Mouse (Mus musculus): ENCODE measurements around the gene Rac2. TPM values are rescaled to one million over a fixed set of nuclear protein-coding genes. Genes with fewer than 3 reads are reported as not detected.

Rac2 gene
- polyA plus RNA-seq, 1 experiment: not detected

DNA sequence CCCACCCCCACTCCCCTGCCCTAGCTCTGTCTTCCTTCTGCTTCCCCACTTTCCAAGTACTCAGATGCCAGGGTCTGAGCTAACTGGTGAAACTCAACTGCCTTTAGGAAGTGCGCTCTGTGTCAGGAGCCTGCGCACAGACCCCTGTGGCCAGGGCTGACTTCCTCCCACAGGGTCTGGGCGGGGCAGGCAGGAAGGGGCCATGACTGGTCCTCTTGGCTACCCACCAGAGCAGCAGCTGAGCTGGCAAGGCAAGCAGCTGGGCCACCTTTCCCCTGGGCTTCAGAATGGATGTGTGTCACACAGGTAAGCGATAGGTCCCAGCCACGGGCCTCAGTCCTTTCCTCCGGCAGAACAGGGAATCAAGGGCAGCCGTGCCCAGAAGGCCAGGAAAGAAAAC, 24.3 kb upstream of the Rac2 start, which contains the start of gene Cyth4:
Gene Cyth4 (plus strand): TSS at position 134 of the 400 bp plus-strand sequence.
- TF ChIP-seq EP300 (IDR thresholded peaks at IDR 0.05; ENCODE audit: insufficient read depth, low read depth, low read length): no peak
- no peak for TF ChIP-seq POLR2A (IDR thresholded peaks at IDR 0.05; ENCODE audit: insufficient read depth, low read length)
- TF ChIP-seq CTCF (IDR thresholded peaks at IDR 0.05; ENCODE audit: low read depth, low read length): no peak
- no peak within 1 kb of the TSS for H3K27ac ChIP-seq (ENCODE audit: insufficient read depth, low read length)
- H3K36me3 ChIP-seq (ENCODE audit: control insufficient read depth, insufficient read depth, low read length, poor library complexity, severe bottlenecking): no peaks in the 10 kb centered on the region
- no peaks in the 10 kb centered on the region for H3K9me3 ChIP-seq (replicated peaks; ENCODE audit: control insufficient read depth, insufficient read depth, low read length, poor library complexity, severe bottlenecking)
- H3K4me1 ChIP-seq (ENCODE audit: control insufficient read depth, insufficient read depth, low read length): no peaks in the 10 kb centered on the region
- no peaks in the 10 kb centered on the region for H3K27me3 ChIP-seq (ENCODE audit: control insufficient read depth, insufficient read depth, low read length, poor library complexity, severe bottlenecking)
- no peak within 1 kb of the TSS for H3K9ac ChIP-seq (ENCODE audit: low read depth, poor library complexity, severe bottlenecking)
- no peak within 1 kb of the TSS for H3K4me3 ChIP-seq (ENCODE audit: low read depth, low read length)

DNA sequence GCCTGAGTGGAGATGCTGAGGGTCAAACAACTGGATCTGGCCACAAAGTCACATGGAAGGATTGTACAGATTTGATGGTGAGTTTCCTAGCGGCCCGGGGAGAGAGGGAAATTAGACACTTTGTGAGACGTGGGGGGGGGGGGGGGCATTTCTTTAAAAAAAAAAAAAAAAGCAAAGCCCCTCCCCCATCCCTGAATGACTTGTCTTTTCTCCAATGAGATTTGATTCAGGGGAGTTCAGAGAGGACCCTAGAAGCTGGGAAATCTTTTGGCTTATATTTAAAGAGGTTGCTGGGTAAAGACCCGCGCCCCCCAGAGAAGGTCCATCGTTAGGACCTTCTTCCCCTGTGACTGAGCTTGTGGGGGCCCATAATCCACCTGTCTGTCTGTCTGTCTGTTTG, 23.9 kb upstream of the Rac2 start:
- no peak for TF ChIP-seq POLR2A (IDR thresholded peaks at IDR 0.05; ENCODE audit: insufficient read depth, low read length)
- no peak for TF ChIP-seq EP300 (IDR thresholded peaks at IDR 0.05; ENCODE audit: insufficient read depth, low read depth, low read length)
- TF ChIP-seq CTCF (IDR thresholded peaks at IDR 0.05; ENCODE audit: low read depth, low read length): no peak
- Histone ChIP-seq H3K4me3 (ENCODE audit: low read depth, low read length) (no peak overlapping the region), H3K9me3 (replicated peaks; ENCODE audit: control insufficient read depth, insufficient read depth, low read length, poor library complexity, severe bottlenecking) (no peaks in the 10 kb centered on the region), H3K27me3 (ENCODE audit: control insufficient read depth, insufficient read depth, low read length, poor library complexity, severe bottlenecking) (no peaks in the 10 kb centered on the region), H3K4me1 (ENCODE audit: control insufficient read depth, insufficient read depth, low read length) (no peaks in the 10 kb centered on the region), H3K27ac (ENCODE audit: insufficient read depth, low read length) (no peak overlapping the region), H3K36me3 (ENCODE audit: control insufficient read depth, insufficient read depth, low read length, poor library complexity, severe bottlenecking) (no peaks in the 10 kb centered on the region), H3K9ac (ENCODE audit: low read depth, poor library complexity, severe bottlenecking) (no peak overlapping the region)

DNA sequence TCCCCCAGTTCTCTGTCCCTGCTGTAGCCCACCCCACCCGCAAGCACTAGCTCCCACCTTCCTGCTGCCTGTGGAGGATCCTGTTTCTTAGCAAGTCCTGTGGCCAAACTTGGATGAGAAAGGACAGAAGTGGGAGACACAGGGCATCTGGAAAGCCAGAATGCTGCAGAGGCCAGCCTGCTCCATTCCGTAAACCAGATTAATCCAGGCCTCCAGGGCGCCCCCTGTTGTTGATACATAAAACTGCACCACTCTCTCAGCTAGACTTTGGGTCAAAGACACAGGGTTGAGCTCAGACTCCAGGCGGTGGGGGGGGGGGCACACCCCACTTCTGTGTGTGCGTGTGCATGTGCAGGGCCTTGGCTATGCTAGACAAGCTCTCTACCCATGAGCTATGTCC, 22.9 kb upstream of the Rac2 start:
- Histone ChIP-seq H3K36me3 (ENCODE audit: control insufficient read depth, insufficient read depth, low read length, poor library complexity, severe bottlenecking) (no peaks in the 10 kb centered on the region), H3K9ac (ENCODE audit: low read depth, poor library complexity, severe bottlenecking) (no peak overlapping the region), H3K4me1 (ENCODE audit: control insufficient read depth, insufficient read depth, low read length) (no peaks in the 10 kb centered on the region), H3K27ac (ENCODE audit: insufficient read depth, low read length) (no peak overlapping the region), H3K9me3 (replicated peaks; ENCODE audit: control insufficient read depth, insufficient read depth, low read length, poor library complexity, severe bottlenecking) (no peaks in the 10 kb centered on the region), H3K4me3 (ENCODE audit: low read depth, low read length) (no peak overlapping the region), H3K27me3 (ENCODE audit: control insufficient read depth, insufficient read depth, low read length, poor library complexity, severe bottlenecking) (no peaks in the 10 kb centered on the region)
- TF ChIP-seq CTCF (IDR thresholded peaks at IDR 0.05; ENCODE audit: low read depth, low read length) (peak; percentile 50), EP300 (IDR thresholded peaks at IDR 0.05; ENCODE audit: insufficient read depth, low read depth, low read length) (no peak)

DNA sequence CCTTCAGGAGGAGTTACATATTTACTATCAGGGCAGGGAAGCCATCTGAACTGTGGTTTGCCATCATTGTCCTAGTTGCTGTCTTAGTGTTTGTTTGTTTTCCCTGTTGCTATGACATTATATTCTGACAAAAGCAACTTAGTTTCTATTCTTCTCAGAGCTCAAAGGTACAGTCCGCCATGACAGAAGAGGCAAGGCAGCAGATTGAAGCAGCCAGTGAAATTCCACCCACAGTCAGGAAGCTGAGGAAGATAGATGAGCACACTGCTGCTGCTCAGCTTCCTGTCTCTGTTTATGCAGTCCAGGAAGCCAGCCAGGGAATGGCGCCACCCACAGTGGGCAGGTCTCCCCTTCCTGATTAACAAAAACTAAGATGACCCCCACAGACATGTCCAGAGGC, 22.2 kb upstream of the Rac2 start:
- Histone ChIP-seq H3K9ac (ENCODE audit: low read depth, poor library complexity, severe bottlenecking) (no peak overlapping the region), H3K27me3 (ENCODE audit: control insufficient read depth, insufficient read depth, low read length, poor library complexity, severe bottlenecking) (no peaks in the 10 kb centered on the region), H3K27ac (ENCODE audit: insufficient read depth, low read length) (no peak overlapping the region), H3K4me1 (ENCODE audit: control insufficient read depth, insufficient read depth, low read length) (no peaks in the 10 kb centered on the region), H3K9me3 (replicated peaks; ENCODE audit: control insufficient read depth, insufficient read depth, low read length, poor library complexity, severe bottlenecking) (no peaks in the 10 kb centered on the region), H3K4me3 (ENCODE audit: low read depth, low read length) (no peak overlapping the region), H3K36me3 (ENCODE audit: control insufficient read depth, insufficient read depth, low read length, poor library complexity, severe bottlenecking) (no peaks in the 10 kb centered on the region)
- TF ChIP-seq POLR2A (IDR thresholded peaks at IDR 0.05; ENCODE audit: insufficient read depth, low read length) (no peak), CTCF (IDR thresholded peaks at IDR 0.05; ENCODE audit: low read depth, low read length) (no peak), EP300 (IDR thresholded peaks at IDR 0.05; ENCODE audit: insufficient read depth, low read depth, low read length) (no peak)

DNA sequence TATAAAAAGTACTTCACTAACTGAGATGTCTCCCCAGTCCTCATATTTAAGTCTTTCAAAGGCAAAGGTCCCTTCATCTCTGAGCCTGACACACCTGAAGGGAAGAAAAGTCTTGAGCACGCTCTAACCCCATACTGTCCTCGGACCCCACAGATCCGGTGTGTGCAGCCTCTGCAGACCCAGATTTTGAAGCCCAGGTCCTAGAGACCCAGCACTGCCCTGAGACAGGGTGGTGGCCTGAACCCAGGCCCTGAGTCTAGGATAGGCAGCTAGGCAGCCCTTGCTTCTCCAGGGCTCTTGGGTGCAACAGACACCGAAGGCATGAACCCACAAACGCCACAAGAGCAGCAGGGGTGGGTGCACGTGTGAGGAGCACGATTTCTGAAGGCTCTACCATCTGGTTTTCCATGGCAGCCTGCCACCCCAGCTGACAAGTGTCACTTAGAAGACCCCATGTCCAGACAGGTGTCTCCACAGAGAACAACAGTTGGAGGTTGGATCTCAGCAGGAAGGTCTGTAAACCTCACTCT, 21.4 kb upstream of the Rac2 start:
- no peak overlapping the region for H3K27ac ChIP-seq (ENCODE audit: insufficient read depth, low read length)
- no peaks in the 10 kb centered on the region for H3K27me3 ChIP-seq (ENCODE audit: control insufficient read depth, insufficient read depth, low read length, poor library complexity, severe bottlenecking)
- H3K9me3 ChIP-seq (replicated peaks; ENCODE audit: control insufficient read depth, insufficient read depth, low read length, poor library complexity, severe bottlenecking): no peaks in the 10 kb centered on the region
- H3K36me3 ChIP-seq (ENCODE audit: control insufficient read depth, insufficient read depth, low read length, poor library complexity, severe bottlenecking): no peaks in the 10 kb centered on the region
- no peaks in the 10 kb centered on the region for H3K4me1 ChIP-seq (ENCODE audit: control insufficient read depth, insufficient read depth, low read length)
- H3K4me3 ChIP-seq (ENCODE audit: low read depth, low read length): no peak overlapping the region
- H3K9ac ChIP-seq (ENCODE audit: low read depth, poor library complexity, severe bottlenecking): no peak overlapping the region
- TF ChIP-seq EP300 (IDR thresholded peaks at IDR 0.05; ENCODE audit: insufficient read depth, low read depth, low read length) (no peak), CTCF (IDR thresholded peaks at IDR 0.05; ENCODE audit: low read depth, low read length) (no peak), POLR2A (IDR thresholded peaks at IDR 0.05; ENCODE audit: insufficient read depth, low read length) (no peak)

DNA sequence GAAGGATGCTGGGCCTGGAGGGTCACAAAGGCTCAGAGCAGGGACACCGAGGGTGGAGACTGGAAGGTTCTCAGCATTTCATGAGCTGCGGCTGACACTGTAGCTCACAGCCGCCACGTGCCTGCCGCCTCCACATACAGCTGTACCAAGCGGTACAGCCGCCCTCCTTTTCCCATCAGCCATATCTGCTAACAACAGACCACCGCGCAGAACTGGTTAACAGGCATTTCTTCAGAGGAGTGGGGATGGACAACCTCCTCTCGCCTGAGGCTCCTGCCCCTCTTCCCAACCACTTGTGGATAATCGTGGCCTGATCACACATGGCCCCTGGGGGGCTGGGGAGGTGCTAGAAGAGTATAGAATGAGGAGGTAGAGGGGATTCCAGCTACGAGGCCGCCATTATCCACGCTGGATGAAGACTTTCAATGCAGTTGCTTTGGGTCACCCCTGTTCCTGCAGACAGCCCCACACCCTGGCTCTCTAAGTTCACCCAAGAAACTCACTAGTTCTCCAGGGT, 19.9 kb upstream of the Rac2 start:
- TF ChIP-seq CTCF (IDR thresholded peaks at IDR 0.05; ENCODE audit: low read depth, low read length): no peak
- no peak for TF ChIP-seq POLR2A (IDR thresholded peaks at IDR 0.05; ENCODE audit: insufficient read depth, low read length)
- TF ChIP-seq EP300 (IDR thresholded peaks at IDR 0.05; ENCODE audit: insufficient read depth, low read depth, low read length): no peak
- Histone ChIP-seq H3K9me3 (replicated peaks; ENCODE audit: control insufficient read depth, insufficient read depth, low read length, poor library complexity, severe bottlenecking) (no peaks in the 10 kb centered on the region), H3K4me3 (ENCODE audit: low read depth, low read length) (no peak overlapping the region), H3K4me1 (ENCODE audit: control insufficient read depth, insufficient read depth, low read length) (no peaks in the 10 kb centered on the region), H3K36me3 (ENCODE audit: control insufficient read depth, insufficient read depth, low read length, poor library complexity, severe bottlenecking) (no peaks in the 10 kb centered on the region), H3K9ac (ENCODE audit: low read depth, poor library complexity, severe bottlenecking) (no peak overlapping the region), H3K27ac (ENCODE audit: insufficient read depth, low read length) (no peak overlapping the region), H3K27me3 (ENCODE audit: control insufficient read depth, insufficient read depth, low read length, poor library complexity, severe bottlenecking) (no peaks in the 10 kb centered on the region)
